Mouse (Mus musculus) CH12F3 (cell line): Measurements from ENCODE around the gene Plekhh1.

Experiments
- in situ Hi-C: fragments of 300-500 bp; cut with MboI; formaldehyde crosslinking; loops from 2 replicates; pipeline ENCODE4 v1.14.3; 2020; ENCODE audit warnings: low sequenced_read_pairs

Plekhh1 gene

DNA sequence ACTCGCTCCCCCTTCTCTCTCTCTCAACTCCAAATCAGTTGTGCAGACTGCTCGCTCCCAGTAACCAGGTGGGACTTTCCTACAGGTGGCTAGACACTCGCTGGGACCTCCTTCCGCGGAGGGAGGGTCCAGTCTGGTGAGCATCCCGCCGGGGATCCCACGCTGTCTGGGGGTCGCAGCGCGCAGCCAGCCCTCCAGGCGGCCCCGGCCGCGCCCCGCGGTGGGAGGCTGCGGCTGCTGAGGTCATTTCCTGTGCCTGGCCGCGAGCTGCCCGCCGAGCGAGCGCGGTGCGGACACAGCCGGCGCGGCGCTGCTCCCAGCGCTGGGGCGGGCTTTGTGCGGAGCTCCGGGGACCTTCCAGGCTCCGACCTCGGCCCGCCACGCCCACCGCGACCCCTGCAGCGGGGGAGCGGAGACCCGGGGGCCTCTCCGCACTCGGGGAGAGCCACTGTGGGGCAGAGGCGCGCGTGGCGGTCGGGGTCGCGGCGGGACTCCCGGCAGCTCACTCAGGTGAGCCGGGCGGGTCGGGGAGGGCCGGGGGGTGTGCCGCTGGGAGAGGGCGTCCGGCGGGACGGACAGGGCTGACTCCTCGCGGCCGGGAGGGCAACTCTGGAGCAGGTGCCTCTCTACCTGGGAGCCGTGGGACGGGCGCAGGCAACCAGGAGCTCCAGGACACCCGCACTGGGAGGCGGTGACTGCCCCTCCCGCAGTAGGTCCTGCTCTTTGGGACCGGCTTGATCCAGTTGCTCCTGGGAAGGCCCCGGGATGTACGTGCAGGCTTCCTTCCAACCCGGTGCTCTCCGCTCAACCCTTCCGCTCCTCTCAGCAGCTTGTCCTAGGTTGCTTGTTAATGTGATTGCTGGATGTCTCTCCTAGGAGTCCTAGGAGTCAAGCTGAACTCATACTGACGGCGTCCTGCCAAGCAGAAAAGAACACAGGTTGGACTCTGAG, at the start of gene Plekhh1:
Gene Plekhh1, plus strand, starts transcription at position 253 of the 951 bp plus-strand sequence.
- in situ Hi-C loops = no loop called here

DNA sequence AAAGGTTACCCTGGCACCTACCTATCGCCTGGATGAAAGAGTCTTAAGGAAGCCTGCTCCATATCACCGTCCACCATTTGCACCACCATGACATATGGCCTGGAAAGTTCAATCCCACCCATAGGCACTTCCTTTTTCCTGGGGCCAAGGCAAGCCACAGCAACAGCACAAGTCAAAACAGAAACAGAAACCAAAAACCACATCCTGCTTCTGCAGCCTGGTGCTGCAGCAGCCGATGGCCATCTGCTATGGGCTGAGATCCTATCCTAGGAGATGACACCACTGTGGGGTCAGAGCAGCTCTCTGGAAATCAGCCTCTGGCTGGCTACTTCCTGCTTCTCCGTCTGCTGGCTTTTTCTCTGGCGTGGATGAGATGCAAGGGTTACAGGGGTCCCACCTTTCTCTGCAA, 48.3 kb upstream of the Plekhh1 start:
- in situ Hi-C loops = no loop called here

DNA sequence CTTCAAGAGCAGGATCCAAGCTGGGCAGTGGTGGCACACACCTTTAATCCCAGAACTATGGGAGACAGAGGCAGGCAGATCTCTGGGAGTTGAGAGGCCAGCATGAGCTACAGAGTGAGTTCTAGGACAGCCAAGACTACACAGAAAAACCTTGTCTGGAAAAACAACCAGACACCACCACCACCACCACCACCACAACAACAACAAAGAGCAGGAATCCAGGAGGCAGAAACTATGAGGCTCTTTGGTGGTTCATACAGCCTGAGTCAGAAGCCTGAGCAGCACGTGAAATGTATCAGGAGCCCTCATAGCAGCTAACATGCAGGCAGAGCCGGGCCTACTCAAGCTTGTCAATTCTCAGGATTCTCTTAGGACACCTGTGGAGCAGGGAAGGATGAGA, 47.8 kb upstream of the Plekhh1 start:
- in situ Hi-C loops = no loop called here

DNA sequence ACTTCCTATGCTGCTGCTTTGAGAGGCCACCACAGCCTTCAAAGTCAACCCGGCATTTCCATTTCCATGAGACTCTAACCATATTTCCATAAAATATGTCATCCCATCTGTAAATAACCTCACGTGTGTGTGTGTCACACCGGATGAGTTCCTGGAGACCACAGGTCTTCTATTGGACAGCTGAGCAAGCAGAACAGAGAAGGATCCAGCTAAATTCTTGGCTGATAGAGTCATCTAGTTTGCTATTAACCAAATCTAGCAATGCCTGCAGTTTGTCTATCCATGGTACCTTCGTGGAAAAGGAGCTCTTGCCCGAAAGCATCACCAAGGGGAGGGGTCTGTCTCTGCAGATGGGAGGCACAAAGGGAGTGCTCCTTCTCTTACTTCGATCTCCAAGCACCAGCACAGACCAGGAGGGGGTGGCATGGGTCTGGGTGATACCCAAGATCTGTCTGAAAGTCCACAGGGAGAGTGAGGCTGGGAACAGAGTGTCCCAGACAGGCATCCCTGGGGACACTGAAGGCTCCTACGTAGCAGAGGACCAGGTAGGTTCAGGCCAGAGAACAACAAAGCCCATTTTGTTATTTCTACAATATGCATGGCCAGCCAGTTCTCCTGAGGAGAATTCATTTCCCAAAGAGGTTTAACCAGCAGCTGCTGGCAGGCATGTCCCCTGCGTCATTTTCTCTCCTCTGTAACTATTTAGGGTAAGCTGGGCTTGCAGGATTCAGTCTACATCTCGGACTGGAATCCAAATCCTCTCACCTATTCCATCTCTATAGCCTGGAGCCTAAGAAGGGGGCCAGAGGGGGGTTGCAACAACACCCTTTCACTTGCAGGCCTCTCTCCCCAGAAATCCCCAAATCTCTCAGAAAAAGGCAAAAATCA, 46.8 kb upstream of the Plekhh1 start:
- in situ Hi-C loops = no loop called here

DNA sequence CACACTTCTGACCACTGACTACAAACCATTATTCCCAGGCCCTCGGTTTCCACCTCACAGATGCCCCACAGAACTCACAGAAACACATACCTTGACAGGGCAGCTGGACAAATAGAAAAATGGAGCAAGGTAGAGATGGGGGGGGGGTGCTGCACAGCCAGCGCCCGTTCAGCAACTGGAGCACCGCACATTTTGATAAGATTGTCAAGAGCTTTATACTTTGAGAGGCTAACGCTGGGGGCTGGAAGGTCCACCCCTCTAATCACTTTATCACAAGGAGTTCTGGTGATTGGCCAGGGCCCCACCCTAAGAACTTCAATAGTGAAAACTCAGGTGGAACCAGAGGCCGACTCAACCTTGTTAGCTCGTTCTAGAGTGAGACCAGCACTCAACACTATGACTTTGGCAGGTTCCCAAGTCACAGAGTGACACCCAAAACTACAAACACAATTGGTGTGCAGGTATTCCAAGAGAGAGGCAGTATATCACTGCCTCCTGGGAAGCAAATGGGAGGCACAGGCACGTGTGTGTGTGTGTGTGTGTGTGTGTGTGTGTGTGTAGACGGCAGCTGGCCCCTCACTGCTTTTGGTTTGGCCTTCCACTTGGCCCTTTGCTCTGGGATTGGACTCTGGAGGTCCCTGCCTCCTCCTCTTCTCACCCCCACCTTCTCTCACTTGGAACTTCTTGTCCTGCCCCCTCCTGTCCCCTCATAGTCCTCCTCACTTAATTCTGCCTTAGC, 45.5 kb upstream of the Plekhh1 start:
- in situ Hi-C loops = no loop called here

DNA sequence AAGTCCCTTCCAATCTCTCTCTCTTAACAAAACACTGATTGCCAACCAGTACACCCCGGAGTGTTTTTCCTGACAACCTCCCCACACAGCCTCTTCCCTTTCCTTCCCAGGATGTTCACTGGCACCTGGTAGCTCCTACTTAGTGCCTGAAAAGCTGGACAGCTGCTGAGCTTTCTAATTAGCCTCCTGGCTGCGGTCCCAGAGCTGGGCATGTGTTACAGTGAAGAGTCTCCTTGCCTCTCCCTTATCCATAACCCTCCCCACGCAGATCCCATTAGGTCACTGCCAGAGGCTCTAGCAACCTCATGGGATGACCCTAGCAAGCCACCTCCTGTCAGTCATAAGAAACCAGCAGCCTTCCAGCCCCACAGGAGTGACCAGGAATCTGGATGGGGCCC, 44.9 kb upstream of the Plekhh1 start:
- in situ Hi-C loops = no loop called here

DNA sequence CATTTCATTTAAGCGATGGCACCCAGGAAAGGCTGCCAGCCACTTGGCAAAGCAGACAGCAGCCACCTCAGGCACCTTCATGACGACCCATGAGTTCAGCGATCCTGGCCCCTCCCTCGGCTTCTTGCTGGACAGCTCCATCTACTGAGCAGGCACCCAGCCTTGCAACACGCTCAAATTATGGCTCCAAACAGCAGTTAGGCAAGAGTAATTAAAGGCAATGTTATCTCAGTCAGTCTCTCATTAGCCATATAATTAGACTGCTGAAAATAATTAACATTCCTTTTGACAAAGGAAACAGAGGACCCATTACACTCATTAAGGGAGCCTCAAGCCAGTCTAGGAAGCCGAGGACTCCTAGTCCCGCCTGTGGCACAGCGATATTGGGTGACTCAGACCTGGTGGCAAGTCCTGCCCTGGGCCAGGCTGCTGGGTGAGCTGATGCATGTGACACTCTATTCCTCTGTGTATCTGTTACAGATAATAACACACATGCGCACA, 41.3 kb upstream of the Plekhh1 start:
- in situ Hi-C loops = no loop called here

DNA sequence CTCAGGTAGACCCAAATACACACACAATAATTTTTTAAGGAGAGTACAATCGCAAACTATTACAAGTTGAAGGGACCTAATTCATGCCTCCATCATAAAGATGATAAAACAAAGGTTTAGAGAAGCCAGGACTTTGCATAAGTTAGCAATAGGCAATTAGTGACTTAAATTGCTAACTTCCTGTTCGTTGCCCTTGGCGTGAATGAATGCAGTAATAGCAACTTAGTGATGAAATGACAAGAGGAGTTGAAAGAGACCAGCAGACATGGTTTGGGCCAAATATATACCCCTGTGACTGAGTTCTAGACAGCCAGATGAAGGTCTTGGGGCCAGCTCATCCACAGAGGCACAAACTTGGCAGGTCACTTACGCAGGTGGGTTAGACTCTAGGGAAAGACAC, 32.7 kb upstream of the Plekhh1 start:
- in situ Hi-C loops = no loop called here

DNA sequence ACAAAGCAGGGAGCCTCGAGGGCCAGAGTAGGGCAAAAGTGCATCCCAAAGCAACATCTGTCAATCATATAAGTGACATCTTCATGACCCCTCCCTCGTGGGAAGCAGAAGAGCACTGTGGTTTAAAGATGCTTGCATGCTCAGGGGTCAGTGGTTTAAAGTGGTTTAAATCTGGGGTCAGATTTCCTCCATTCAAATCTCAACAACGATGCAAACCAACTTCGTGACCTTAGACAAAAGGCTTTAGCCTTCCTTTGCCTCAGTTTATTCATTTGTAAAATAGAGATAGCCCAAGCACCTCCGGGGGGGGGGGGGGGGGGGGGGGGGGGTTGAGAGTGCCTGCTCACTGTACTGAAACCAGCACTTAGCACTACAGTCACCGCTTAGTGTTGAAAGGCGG, 32.3 kb upstream of the Plekhh1 start:
- in situ Hi-C loops = no loop called here

DNA sequence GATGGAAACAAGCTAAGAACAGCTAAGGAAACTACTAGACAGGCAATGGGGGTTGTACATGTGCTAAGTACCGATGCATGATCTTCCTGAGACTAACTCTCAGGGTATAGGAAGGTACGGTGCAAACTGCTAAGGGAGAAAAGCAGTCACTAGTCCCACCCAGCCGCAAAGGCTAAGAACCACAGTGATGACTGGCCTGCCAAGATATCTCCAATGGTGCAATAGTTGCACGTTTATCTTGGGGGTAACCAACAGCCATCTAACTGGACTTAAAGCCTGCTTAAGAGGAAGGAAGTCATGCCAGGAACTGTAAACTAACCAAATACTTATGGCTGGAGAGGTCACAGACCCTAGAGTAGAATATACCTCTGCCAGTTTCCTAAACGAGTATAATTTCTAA, 26.6 kb upstream of the Plekhh1 start:
- in situ Hi-C loops = no loop called here

DNA sequence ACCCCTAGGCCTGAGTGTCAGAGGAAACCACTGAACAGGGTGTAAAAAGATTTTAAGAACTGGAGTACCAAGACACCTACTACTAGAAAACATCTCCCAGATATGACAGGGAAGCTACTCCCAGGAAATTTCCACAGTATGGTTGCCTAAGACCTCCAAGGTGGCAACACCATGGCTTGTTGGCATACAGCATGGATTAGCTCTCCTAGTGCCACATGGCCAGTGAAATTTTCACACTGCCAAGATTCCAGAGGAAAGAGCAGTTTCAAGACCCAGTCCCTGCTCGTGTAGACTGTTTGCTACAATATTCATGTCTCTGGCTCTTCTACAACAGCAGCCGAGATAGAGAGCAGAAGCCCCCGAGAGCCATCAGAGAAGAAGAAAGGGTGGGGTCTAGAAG, 26.0 kb upstream of the Plekhh1 start:
- in situ Hi-C loops = no loop called here

DNA sequence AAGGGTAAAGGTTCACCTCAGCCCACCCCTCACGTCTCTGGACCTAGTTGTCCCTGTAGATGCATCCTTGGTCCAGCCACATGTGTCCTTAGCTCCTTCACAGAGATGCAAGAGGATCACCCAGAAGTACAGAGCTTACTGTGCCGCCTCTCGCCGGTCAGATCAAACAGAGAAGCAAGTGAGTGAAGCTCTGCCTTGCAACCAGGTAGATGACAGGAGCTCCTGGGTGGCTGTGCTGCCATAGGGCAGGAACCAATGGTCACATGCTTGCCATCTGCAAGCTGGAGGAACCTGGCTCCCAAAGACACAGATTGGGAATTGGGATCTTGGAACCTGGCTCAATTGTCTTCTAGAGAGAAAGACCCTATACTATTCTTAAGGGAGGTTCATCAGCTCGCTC, 23.5 kb upstream of the Plekhh1 start:
- in situ Hi-C loops = no loop called here

DNA sequence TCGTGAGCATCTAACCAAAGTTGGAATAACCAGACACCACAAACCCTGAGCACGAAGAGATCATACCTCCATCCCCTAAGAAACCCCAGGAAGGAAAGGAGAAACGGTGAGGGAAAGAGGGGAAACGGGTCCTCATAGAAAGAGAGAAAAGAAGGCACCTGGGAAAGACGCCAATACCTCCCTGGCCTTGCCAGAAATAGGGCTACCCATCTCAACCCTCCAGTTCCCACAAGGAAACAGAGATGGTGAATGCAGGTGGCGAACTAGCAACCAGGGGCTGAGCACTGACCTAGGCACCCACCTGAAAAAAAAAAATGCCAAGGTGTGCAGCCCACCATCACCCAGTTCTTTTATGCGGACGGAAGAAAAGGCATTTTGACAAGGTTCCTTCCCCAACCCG, 22.9 kb upstream of the Plekhh1 start:
- in situ Hi-C loops = no loop called here

DNA sequence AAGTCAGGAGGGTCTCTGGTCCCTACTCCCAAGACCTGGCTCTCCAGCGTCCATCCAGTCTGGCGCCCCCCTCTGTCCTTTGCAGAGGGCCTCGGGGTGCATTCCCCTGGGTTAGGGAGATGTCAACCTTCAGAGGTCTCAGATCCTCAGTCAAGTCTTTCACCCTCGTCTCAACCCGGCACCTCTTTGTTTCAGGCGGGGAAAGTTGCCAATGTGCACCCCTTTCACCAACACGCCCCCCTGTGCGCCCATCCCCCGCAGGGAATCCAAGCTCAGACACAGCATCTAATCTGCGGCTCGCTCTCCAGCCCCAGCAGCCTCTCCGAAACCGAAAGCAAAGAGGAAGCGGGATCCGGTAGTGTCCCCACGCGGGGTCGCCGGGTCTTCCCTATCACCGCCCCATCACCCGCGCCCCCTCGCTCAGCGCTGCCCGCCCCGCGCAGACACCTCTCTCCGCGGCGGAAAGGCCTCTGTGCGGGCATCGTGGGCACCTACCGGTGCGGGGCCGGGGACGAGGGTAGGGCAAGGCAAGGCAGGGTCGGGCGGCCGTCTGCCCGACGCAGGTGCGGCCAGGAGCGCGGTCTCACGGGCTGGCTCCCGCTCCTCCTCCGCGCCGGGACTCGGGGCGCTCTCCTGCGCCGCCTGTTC, 22.4 kb upstream of the Plekhh1 start:
- in situ Hi-C loops = no loop called here

DNA sequence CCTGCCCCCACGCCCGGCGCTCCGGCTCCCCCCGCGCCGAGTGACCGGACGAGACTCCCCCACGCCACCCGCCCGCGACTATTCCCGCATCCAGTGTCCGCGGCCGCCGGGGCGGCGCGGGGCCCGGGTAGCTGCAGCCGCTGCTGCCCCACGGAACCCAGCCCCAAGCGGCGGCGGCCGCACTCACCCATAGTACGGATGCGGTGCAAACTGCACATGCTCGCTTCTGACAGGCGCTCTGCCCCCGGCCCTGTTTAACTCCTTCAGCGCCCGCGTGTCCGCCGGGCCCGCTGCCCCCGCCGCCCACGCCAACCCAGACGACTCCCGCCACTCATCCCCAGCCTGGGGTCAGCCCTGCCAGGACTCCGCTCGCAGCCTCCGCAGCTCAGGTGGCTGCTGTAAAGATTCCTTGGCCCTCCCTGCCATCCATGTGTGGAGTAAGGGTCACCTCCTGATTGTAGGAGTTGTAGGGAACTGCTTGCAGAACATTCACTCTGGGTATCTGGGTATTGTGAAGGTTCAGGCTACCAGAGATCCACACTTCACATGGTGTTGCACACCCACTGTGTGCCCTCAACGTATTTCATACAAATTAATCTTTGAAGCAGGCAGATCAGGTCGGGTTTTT, 21.7 kb upstream of the Plekhh1 start, which contains the start of gene Tmem229b:
Gene Tmem229b, minus strand, starts transcription at position 502 of the 628 bp plus-strand sequence.
- in situ Hi-C loops = no loop called here

DNA sequence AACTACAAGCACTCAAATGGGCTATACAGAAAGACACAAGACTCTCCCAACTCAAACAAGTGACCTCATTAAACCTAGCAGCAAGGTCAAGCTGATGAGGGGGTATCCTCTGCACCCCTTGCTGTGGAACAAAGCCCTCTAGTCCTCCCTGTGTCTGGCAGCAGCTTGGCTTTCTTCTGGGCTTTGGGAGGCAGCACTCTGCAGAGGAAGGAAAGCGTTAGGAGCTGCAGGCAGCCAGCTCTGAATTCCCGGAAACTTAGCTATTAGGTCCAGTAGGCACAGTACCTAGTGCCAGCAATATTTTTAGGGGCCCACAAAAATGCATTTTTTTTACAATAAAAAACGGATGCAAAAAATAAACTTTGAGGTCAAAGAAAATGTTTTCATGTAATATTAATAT, 18.4 kb upstream of the Plekhh1 start:
- in situ Hi-C loops = no loop called here

DNA sequence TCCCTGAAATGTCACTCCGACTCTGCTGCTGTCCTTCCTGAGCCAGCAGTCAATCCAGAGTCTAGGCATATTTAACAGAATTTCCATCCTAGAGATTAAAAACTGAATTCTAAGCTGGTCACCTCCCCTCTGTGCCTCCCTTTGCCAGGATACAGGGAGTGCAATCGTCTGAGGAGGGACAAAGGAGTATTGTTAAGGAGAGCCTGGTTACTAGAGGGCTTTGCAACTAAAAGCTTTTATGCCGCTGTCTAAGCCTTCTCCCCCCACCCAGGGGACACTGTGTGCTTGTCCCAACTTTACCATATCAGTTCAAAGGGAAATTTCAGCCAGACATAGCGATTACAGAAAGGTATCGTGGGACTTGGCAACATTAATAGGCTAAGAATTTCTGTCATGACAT, 12.9 kb upstream of the Plekhh1 start:
- in situ Hi-C loops = no loop called here

DNA sequence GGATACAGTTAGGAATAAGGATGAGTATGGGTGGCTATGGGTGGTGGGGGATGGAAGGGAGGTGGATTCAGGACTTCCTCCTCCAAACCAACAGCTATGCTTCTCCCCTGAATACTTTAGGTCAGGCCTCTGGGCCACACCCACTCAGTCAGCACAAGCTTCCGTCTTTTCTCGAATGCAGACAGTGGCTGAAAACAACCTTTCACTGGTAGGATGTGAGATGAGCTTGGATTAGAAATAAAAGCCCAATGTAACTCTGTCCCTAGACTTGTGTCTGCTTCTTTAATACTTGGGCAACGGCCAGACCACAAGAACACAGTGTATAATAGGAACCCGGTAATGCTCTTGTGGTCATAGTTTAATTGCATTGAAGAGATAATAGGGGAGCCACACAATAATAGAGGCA, 11.0 kb upstream of the Plekhh1 start:
- in situ Hi-C loops = no loop called here

DNA sequence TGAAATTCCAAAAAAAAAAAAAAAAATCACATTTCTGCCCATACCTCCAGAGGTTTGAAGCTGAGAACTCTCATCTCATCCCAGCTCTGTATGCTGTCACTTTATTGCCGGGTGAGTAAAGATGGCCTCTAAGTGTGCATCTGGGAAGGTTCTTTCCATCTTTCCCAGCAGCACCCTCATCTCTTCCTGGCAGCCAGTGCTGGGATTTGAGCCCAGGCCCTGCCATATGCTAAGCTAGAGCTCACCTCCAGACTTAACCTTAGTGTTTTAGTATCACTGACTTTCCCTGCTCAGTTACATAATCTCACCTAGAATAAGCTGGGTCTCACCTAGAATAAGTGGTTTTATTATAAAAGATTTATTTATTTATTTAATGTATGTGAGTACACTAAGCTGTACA, 7.1 kb upstream of the Plekhh1 start:
- in situ Hi-C loops = no loop called here

DNA sequence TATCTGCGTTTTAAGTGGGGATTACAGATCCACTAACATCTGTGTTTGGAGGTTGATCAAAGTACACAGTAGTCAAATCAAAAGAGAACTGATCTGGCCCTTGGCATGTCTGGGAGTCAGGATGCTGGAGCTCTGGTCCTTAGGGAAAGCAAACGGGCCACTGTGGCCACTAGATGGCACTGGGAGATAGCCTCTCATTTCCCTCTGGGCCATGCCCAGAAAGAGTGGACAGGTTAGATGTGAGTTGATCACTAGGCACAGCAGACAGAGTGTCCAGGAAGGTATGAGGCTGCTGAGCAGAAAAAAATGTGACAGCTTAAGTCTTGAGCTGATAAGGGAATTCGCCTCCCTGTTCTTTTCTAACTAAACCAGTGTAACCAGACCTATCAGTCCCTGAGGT, 6.1 kb upstream of the Plekhh1 start:
- in situ Hi-C loops = no loop called here
